In the genomic region with DNA sequence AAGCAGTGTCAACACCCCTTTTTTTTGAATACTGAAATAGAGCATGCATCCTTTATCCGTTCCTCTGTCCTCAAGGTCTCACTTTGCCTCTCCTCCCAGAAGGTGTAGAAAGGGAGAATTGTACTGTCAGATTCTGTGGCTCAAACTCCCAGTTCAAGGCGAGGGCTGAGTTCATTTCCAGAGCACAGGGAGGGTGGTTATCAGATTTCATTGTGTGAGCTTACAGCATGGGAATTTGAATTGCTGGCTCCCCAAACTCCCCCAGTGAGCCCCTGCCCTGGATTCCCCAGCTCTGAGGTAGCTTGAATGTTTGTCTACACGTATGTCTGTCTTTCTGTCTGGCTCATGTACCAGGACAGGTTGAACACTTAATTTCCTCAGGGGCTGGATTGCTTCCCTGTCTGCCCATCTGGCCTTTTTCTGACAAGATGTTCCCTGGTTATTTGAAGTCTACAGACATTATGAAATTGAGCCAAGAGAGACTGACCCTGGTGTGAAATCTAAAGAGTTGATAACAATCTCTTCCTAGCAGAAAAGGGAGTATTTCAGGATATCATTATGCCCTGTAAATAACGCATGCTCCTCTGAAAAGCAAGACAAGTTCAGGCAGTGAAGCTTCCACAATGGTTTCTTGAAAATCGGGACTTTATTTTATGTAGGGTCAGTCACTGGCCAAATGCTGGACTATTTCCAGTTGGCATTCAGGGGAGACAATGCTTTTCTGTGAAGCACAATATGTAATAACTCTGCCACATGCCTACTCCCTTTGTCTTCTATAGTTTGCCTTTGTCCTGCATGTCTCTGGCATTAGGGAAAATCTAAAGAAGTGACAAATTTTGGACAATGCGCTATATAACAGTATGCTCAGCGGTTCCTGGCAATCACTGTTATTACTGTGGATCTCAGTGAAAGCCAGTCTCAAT, we compare ENCODE assay signal across 14 mouse cellular contexts. TPM values are rescaled to one million over a fixed set of nuclear protein-coding genes. Genes with fewer than 3 reads are reported as not detected.
DNase-seq lines count a peak whose midpoint lies in the region; ATAC-seq lines count a peak whose summit lies in the region.
"Had no signal": no experiment of that assay in that cellular context is flagged by ENCODE, and none has a peak within 500 bp of the region (broad histone marks: within the 10 kb centered on the region; RNA-seq: fewer than 3 reads in every experiment).

No protein-coding gene starts in this region.

- H3K9ac ChIP-seq in embryonic facial prominence, embryonic 14.5 days (ENCODE audit: low read depth, low read length): no peak overlapping the region
- H3K9ac ChIP-seq in midbrain, embryonic 11.5 days (ENCODE audit: low read length): no peak overlapping the region
- H3K9ac ChIP-seq in midbrain, embryonic 16.5 days (ENCODE audit: low read depth, low read length): no peak overlapping the region
- no peak overlapping the region for H3K9ac ChIP-seq in hindbrain, embryonic 16.5 days (ENCODE audit: low read depth, low read length)
- H3K9ac ChIP-seq: lung, embryonic 14.5 days had no signal

- H3K27ac ChIP-seq in embryonic facial prominence, embryonic 14.5 days (replicated peaks; ENCODE audit: low read depth, low read length): no peak overlapping the region; the same call in 1 of the 2 replicates
- H3K27ac ChIP-seq in embryonic facial prominence, embryonic 10.5 days (replicated peaks): no peak overlapping the region
- peak overlapping the region; percentile 35; the same call in 1 of the 2 replicates for H3K27ac ChIP-seq in midbrain, embryonic 11.5 days (ENCODE audit: low read depth, low read length)
- no peak overlapping the region for H3K27ac ChIP-seq in midbrain, embryonic 16.5 days (ENCODE audit: low read length)
- 0 out of 2 replicates have a peak overlapping the region, but pooled peaks have one; percentile 23 for H3K27ac ChIP-seq in hindbrain, embryonic 16.5 days (ENCODE audit: low read depth, low read length)

- peak; percentile 42 for DNase-seq in embryonic facial prominence, embryonic 14.5 days (ENCODE audit: low spot score)
- no peak for DNase-seq in embryonic facial prominence, embryonic 10.5 days (ENCODE audit: low spot score)
- no peak for DNase-seq in midbrain, embryonic 11.5 days (ENCODE audit: low spot score, missing footprints)
- DNase-seq in cerebellum, postnatal 25 days: peak; percentile 33 to 34
- DNase-seq in T-cell, adult 2 months (ENCODE audit: low spot score): no peak
- DNase-seq: gastrocnemius, postnatal 25 days; liver; lung, embryonic 14.5 days had no signal

- ATAC-seq in embryonic facial prominence, embryonic 14.5 days (ENCODE audit: low read depth): peak; percentile 37; the same call in 1 of the 2 replicates
- ATAC-seq in midbrain, embryonic 11.5 days (ENCODE audit: low FRiP score): no peak
- ATAC-seq in midbrain, embryonic 16.5 days: no peak
- ATAC-seq in hindbrain, embryonic 16.5 days: no peak

- H3K9me3 ChIP-seq in embryonic facial prominence, embryonic 14.5 days (ENCODE audit: control insufficient read depth, low read length): no peaks in the 10 kb centered on the region
- no peaks in the 10 kb centered on the region for H3K9me3 ChIP-seq in embryonic facial prominence, embryonic 10.5 days
- H3K9me3 ChIP-seq in midbrain, embryonic 11.5 days (ENCODE audit: control insufficient read depth, low read length): no peaks in the 10 kb centered on the region
- no peaks in the 10 kb centered on the region for H3K9me3 ChIP-seq in midbrain, embryonic 16.5 days (replicated peaks; ENCODE audit: control insufficient read depth, low read length, poor library complexity, severe bottlenecking)
- H3K9me3 ChIP-seq in hindbrain, embryonic 16.5 days (ENCODE audit: control insufficient read depth, low read length): no peaks in the 10 kb centered on the region
- H3K9me3 ChIP-seq: G1E; megakaryocyte, embryonic 14.5 days had no signal

- no peak overlapping the region for H3K4me2 ChIP-seq in embryonic facial prominence, embryonic 14.5 days (ENCODE audit: low read depth, low read length)
- no peak overlapping the region for H3K4me2 ChIP-seq in midbrain, embryonic 11.5 days
- H3K4me2 ChIP-seq in midbrain, embryonic 16.5 days (ENCODE audit: low read length): no peak overlapping the region
- H3K4me2 ChIP-seq in hindbrain, embryonic 16.5 days (ENCODE audit: low read length): no peak overlapping the region
- H3K4me2 ChIP-seq: lung, embryonic 14.5 days had no signal

- H3K36me3 ChIP-seq in embryonic facial prominence, embryonic 14.5 days (ENCODE audit: control insufficient read depth, insufficient read depth, low read length): no peaks in the 10 kb centered on the region
- H3K36me3 ChIP-seq in embryonic facial prominence, embryonic 10.5 days (replicated peaks): no peaks in the 10 kb centered on the region
- H3K36me3 ChIP-seq in midbrain, embryonic 11.5 days (ENCODE audit: control insufficient read depth, insufficient read depth, low read length): no peaks in the 10 kb centered on the region
- H3K36me3 ChIP-seq in midbrain, embryonic 16.5 days (ENCODE audit: control insufficient read depth, insufficient read depth, low read length): no peaks in the 10 kb centered on the region
- H3K36me3 ChIP-seq in hindbrain, embryonic 16.5 days (ENCODE audit: control insufficient read depth, insufficient read depth, low read length): no peaks in the 10 kb centered on the region
- H3K36me3 ChIP-seq: G1E had no signal

- H3K4me1 ChIP-seq in embryonic facial prominence, embryonic 14.5 days (ENCODE audit: control insufficient read depth, insufficient read depth, low read length): no peaks in the 10 kb centered on the region
- H3K4me1 ChIP-seq in embryonic facial prominence, embryonic 10.5 days: peaks cover 7% of the 10 kb centered on the region
- H3K4me1 ChIP-seq in midbrain, embryonic 11.5 days (ENCODE audit: control insufficient read depth, insufficient read depth, low read length): peaks cover 2% of the 10 kb centered on the region; the same call in 1 of the 2 replicates
- H3K4me1 ChIP-seq in midbrain, embryonic 16.5 days (ENCODE audit: control insufficient read depth, insufficient read depth, low read length): peaks cover 2% of the 10 kb centered on the region; the same call in 1 of the 2 replicates
- H3K4me1 ChIP-seq in hindbrain, embryonic 16.5 days (ENCODE audit: control insufficient read depth, insufficient read depth, low read depth, low read length): peaks cover 5% of the 10 kb centered on the region
- H3K4me1 ChIP-seq: megakaryocyte, embryonic 14.5 days had no signal

- 59% methylated on average over 7 of the region's 7 CpGs for WGBS in embryonic facial prominence, embryonic 14.5 days
- 73% methylated on average over 7 of the region's 7 CpGs for WGBS in embryonic facial prominence, embryonic 10.5 days
- WGBS in midbrain, embryonic 11.5 days: 78% methylated on average over 7 of the region's 7 CpGs
- WGBS in midbrain, embryonic 16.5 days: 54% methylated on average over 7 of the region's 7 CpGs
- 45% methylated on average over 7 of the region's 7 CpGs for WGBS in hindbrain, embryonic 16.5 days

- H3K4me3 ChIP-seq in embryonic facial prominence, embryonic 14.5 days (ENCODE audit: low read depth, low read length): no peak overlapping the region
- H3K4me3 ChIP-seq in embryonic facial prominence, embryonic 10.5 days: no peak overlapping the region
- H3K4me3 ChIP-seq in midbrain, embryonic 11.5 days (ENCODE audit: low read depth, low read length): no peak overlapping the region
- H3K4me3 ChIP-seq in midbrain, embryonic 16.5 days (ENCODE audit: low read depth, low read length): no peak overlapping the region
- H3K4me3 ChIP-seq in hindbrain, embryonic 16.5 days (ENCODE audit: low read length): no peak overlapping the region
- H3K4me3 ChIP-seq: erythroblast, embryonic 14.5 days; megakaryocyte, embryonic 14.5 days had no signal

- peaks cover 8% of the 10 kb centered on the region; the same call in 1 of the 2 replicates for H3K27me3 ChIP-seq in embryonic facial prominence, embryonic 14.5 days (replicated peaks; ENCODE audit: control insufficient read depth, insufficient read depth, low read length)
- H3K27me3 ChIP-seq in embryonic facial prominence, embryonic 10.5 days (replicated peaks; ENCODE audit: low read depth, poor library complexity, severe bottlenecking): peaks cover 59% of the 10 kb centered on the region
- H3K27me3 ChIP-seq in midbrain, embryonic 11.5 days (ENCODE audit: control insufficient read depth, insufficient read depth, low read length): no peaks in the 10 kb centered on the region; the same call in 1 of the 2 replicates
- H3K27me3 ChIP-seq in midbrain, embryonic 16.5 days (ENCODE audit: control insufficient read depth, insufficient read depth, low read depth, low read length): no peaks in the 10 kb centered on the region
- H3K27me3 ChIP-seq in hindbrain, embryonic 16.5 days (replicated peaks; ENCODE audit: control insufficient read depth, insufficient read depth, low read length): no peaks in the 10 kb centered on the region

RNA-seq across cellular contexts. Expression of a gene that starts 35.5 kb away (rescaled TPM):
- polyA plus RNA-seq in embryonic facial prominence, embryonic 14.5 days (2014; fragmentation: Nextera tagmentation; extraction: Ambion mirVana): 22.9 and 27.3 TPM in 2 replicates
- 14.1 and 17.1 TPM in 2 replicates for polyA plus RNA-seq in embryonic facial prominence, embryonic 10.5 days (2016; fragmentation: Nextera tagmentation; extraction: Ambion mirVana)
- polyA plus RNA-seq in midbrain, embryonic 11.5 days (2014; fragmentation: Nextera tagmentation; extraction: Ambion mirVana): 95.8 and 126 TPM in 2 replicates
- 266 and 338 TPM in 2 replicates for polyA plus RNA-seq in midbrain, embryonic 16.5 days (2015; fragmentation: Nextera tagmentation; extraction: Ambion mirVana)
- 230 and 260 TPM in 2 replicates for polyA plus RNA-seq in hindbrain, embryonic 16.5 days (2015; fragmentation: Nextera tagmentation; extraction: Ambion mirVana)
- polyA plus RNA-seq: C2C12; erythroblast, embryonic 14.5 days had no signal

Comparison
In these comparisons a context has a peak if more than half of its experiments do, and no peak if none do; other contexts are left out.
1. DNase-seq: peak in embryonic facial prominence, embryonic 14.5 days (single experiment) and cerebellum, postnatal 25 days (2 of 2); none in embryonic facial prominence, embryonic 10.5 days (single experiment), midbrain, embryonic 11.5 days (single experiment) and T-cell, adult 2 months (single experiment).
2. H3K27ac ChIP-seq: peak in midbrain, embryonic 11.5 days (single experiment) and hindbrain, embryonic 16.5 days (single experiment); none in embryonic facial prominence, embryonic 14.5 days (single experiment), embryonic facial prominence, embryonic 10.5 days (single experiment) and midbrain, embryonic 16.5 days (single experiment).